Mouse (Mus musculus) lung, postnatal 10 days (tissue): Measurements from ENCODE around the gene Olfr395.
"Not testable (repeated sequence)": the region's sequence is repeated elsewhere in the genome, so short reads cannot be mapped to it uniquely, and the experiment has no call there.

Experiments
- DNase-seq: peaks from one replicate; pipeline ENCODE4 v3.0.0; 2021

Olfr395 gene

DNA sequence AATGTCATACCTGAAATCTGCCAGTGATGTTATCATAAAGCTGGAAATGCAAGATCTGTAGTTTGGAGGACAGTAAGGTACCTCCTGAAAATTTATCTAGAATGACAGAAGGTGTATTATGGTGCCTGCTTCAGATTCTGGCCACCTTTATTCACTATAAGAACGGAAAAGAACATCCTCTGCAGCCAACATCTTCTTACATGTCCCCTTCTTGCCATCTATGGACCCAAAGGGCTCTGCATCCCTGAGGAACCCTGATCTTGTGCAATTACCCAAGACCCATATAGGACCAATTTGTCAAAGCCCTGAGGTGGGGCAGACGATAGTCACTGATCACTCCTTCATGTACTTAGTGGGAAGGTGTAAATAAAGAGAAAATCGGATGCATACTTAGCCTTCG, at the start of gene Olfr395:
TSS of gene Olfr395 (minus strand) at position 101 of the 400 bp plus-strand sequence.
- not testable (repeated sequence) for DNase-seq

DNA sequence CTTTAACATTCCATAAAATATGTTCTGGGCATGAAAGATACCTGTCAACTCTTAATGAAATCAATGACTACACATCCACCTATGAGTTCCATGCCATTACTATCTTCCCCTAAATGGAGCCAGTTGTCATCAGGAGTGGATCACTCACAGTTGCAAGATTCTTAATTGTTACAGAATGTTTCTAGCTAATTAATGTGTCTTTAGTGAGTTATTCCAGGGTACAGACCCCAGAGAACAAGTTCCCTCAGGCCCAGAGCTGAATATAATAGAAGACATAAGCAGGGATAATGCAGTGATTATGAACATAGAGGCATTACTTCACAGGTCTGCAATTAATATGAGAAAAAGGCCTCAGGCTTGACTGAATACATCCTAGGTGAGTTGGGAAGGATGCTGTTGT, 27.3 kb upstream of the Olfr395 start, which contains the start of gene Olfr23:
TSS of gene Olfr23 (plus strand) at position 301 of the 400 bp plus-strand sequence.
- no peak for DNase-seq

DNA sequence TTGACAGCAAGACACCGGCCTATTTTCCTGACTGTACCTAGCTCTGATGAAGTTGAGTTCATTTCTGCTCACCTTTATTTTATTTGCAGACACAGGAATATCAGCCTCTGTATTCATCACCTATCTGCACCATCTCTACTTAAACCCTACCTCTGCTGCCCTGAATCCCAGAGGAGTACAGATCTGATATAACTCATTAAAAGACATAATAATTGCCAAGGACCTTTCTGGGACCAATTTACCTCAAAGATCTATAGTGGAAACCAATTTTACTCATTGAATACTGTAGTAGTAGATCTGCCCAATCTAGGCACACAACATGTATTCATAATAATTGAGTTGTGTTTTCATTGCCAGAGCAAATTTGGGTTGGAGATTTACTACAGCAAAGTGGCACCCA, 18.4 kb downstream of the Olfr395 start, which contains the start of gene Olfr394:
TSS of gene Olfr394 (minus strand) at position 101 of the 400 bp plus-strand sequence.
- no peak for DNase-seq
